Mouse (Mus musculus) MEL (cell line): Measurements from ENCODE around the gene Rab11fip3. TPM values are rescaled to one million over a fixed set of nuclear protein-coding genes. Genes with fewer than 3 reads are reported as not detected.

Source experiments
- DNase-seq: peaks from one replicate; pipeline ENCODE4 v3.0.0; 2011; ENCODE audit warnings: low read depth, low spot score
- H3K27ac ChIP-seq: 2 replicates; pipeline ENCODE4 v1.5.1; 2012; ENCODE audit warnings: low read depth, mild to moderate bottlenecking, control low read depth, low read length, moderate library complexity; ENCODE audit not compliant: control insufficient read depth
- H3K27me3 ChIP-seq, 2 experiments: fragments of 150-350 bp in 1 of 2; sonication (generic) in 1 of 2; 2 replicates each; pipeline ENCODE4 v1.6.1; 2012; ENCODE audit warnings: low read length in 2 of 2, mild to moderate bottlenecking in 2 of 2, improper control_type of control experiment in 1 of 2, moderate library complexity in 1 of 2; ENCODE audit not compliant: insufficient read depth in 2 of 2, control insufficient read depth in 1 of 2
- H3K36me3 ChIP-seq, 2 experiments: 2 replicates each; pipeline ENCODE4 v1.6.1; 2012 to 2014; ENCODE audit warnings: low read length in 2 of 2, improper control_type of control experiment in 1 of 2, inconsistent platforms in 1 of 2, mild to moderate bottlenecking in 1 of 2; ENCODE audit not compliant: insufficient read depth in 2 of 2, control insufficient read depth in 1 of 2
- H3K4me1 ChIP-seq, 2 experiments: fragments of 150-350 bp in 1 of 2; sonication (generic) in 1 of 2; 2 replicates each; pipeline ENCODE4 v1.6.1; 2012; ENCODE audit warnings: low read length in 2 of 2, improper control_type of control experiment in 1 of 2, mild to moderate bottlenecking in 1 of 2; ENCODE audit not compliant: insufficient read depth in 2 of 2, control insufficient read depth in 1 of 2
- H3K4me3 ChIP-seq, 2 experiments: fragments of 150-350 bp in 1 of 2; sonication (generic) in 1 of 2; 2 replicates each; pipeline ENCODE4 v1.5.1; 2012; ENCODE audit warnings: low read depth in 2 of 2, low read length in 2 of 2, mild to moderate bottlenecking in 2 of 2, moderate library complexity in 2 of 2, control low read depth in 1 of 2, improper control_type of control experiment in 1 of 2; ENCODE audit not compliant: control insufficient read depth in 1 of 2, insufficient read depth in 1 of 2
- H3K79me2 ChIP-seq: 2 replicates; pipeline ENCODE4 v1.6.1; 2012; ENCODE audit warnings: mild to moderate bottlenecking, low read length, moderate library complexity; ENCODE audit not compliant: control insufficient read depth, poor library complexity, insufficient read depth
- H3K9ac ChIP-seq: 2 replicates; pipeline ENCODE4 v1.6.1; 2012; ENCODE audit warnings: low read depth, mild to moderate bottlenecking, control low read depth, low read length, moderate library complexity; ENCODE audit not compliant: control insufficient read depth, poor library complexity, severe bottlenecking
- H3K9me3 ChIP-seq: fragments of 150-350 bp; sonication (generic); replicated peaks from 2 replicates; pipeline ENCODE4 v1.6.1; 2012; ENCODE audit warnings: mild to moderate bottlenecking, low read length, improper control_type of control experiment, moderate library complexity; ENCODE audit not compliant: insufficient read depth
- ELF1 ChIP-seq: IDR thresholded peaks from 2 replicates; pipeline ENCODE4 v1.6.1; 2014; ENCODE audit warnings: low read depth, mild to moderate bottlenecking, inconsistent platforms, low read length, improper control_type of control experiment, moderate library complexity
- ETS1 ChIP-seq: IDR thresholded peaks from 2 replicates; pipeline ENCODE4 v1.6.1; 2012; ENCODE audit warnings: low read depth, mild to moderate bottlenecking, inconsistent platforms, low read length, improper control_type of control experiment, moderate library complexity
- GABPA ChIP-seq: IDR thresholded peaks from 2 replicates; pipeline ENCODE4 v1.6.1; 2012; ENCODE audit warnings: low read depth, mild to moderate bottlenecking, inconsistent platforms, low read length, improper control_type of control experiment, moderate library complexity
- GATA1 ChIP-seq: IDR thresholded peaks from 2 replicates; pipeline ENCODE4 v1.6.1; 2011; ENCODE audit warnings: low read depth, low read length, improper control_type of control experiment
- HCFC1 ChIP-seq: IDR thresholded peaks from 2 replicates; pipeline ENCODE4 v1.6.1; 2012; ENCODE audit warnings: low read depth, mild to moderate bottlenecking, inconsistent platforms, low read length, improper control_type of control experiment, moderate library complexity
- JUND ChIP-seq: IDR thresholded peaks from 2 replicates; pipeline ENCODE4 v1.6.1; 2011; ENCODE audit warnings: low read depth, mild to moderate bottlenecking, improper control_type of control experiment, low read length
- MXI1 ChIP-seq: IDR thresholded peaks from 2 replicates; pipeline ENCODE4 v1.6.1; 2011; ENCODE audit warnings: mild to moderate bottlenecking, low read depth, low read length, improper control_type of control experiment
- MYB ChIP-seq: IDR thresholded peaks from 2 replicates; pipeline ENCODE4 v1.6.1; 2011; ENCODE audit warnings: mild to moderate bottlenecking, low read depth, low read length, improper control_type of control experiment
- MYC ChIP-seq: IDR thresholded peaks from 2 replicates; pipeline ENCODE4 v1.6.1; 2011; ENCODE audit warnings: low read depth, mild to moderate bottlenecking, low read length, improper control_type of control experiment, moderate library complexity
- NELFE ChIP-seq: IDR thresholded peaks from 2 replicates; pipeline ENCODE4 v1.6.1; 2011; ENCODE audit warnings: low read depth, low read length, improper control_type of control experiment
- NRF1 ChIP-seq: IDR thresholded peaks from 2 replicates; pipeline ENCODE4 v1.6.1; 2014; ENCODE audit warnings: low read depth, mild to moderate bottlenecking, inconsistent platforms, low read length, improper control_type of control experiment, moderate library complexity; ENCODE audit not compliant: poor library complexity, insufficient read depth, severe bottlenecking
- POLR2A ChIP-seq, 2 experiments: IDR thresholded peaks; 2 replicates each; pipeline ENCODE4 v1.6.1; 2011 to 2012; ENCODE audit warnings: low read length in 2 of 2, mild to moderate bottlenecking in 2 of 2, control low read depth in 1 of 2, improper control_type of control experiment in 1 of 2, low read depth in 1 of 2, moderate library complexity in 1 of 2; ENCODE audit not compliant: control insufficient read depth in 1 of 2, insufficient read depth in 1 of 2, poor library complexity in 1 of 2
- RAD21 ChIP-seq: IDR thresholded peaks from 2 replicates; pipeline ENCODE4 v1.6.1; 2011; ENCODE audit warnings: mild to moderate bottlenecking, low read depth, low read length, improper control_type of control experiment
- SIN3A ChIP-seq: IDR thresholded peaks from 2 replicates; pipeline ENCODE4 v1.6.1; 2012; ENCODE audit warnings: low read length, improper control_type of control experiment, inconsistent platforms
- SMC3 ChIP-seq: IDR thresholded peaks from 2 replicates; pipeline ENCODE4 v1.6.1; 2011; ENCODE audit warnings: low read depth, low read length, improper control_type of control experiment
- TAL1 ChIP-seq: IDR thresholded peaks from 2 replicates; pipeline ENCODE4 v1.6.1; 2012; ENCODE audit warnings: mild to moderate bottlenecking, inconsistent platforms, low read length, moderate library complexity, mixed read lengths
- TBP ChIP-seq: IDR thresholded peaks from 2 replicates; pipeline ENCODE4 v1.8.0; 2011; ENCODE audit warnings: low read depth, low read length, improper control_type of control experiment
- TCF12 ChIP-seq: IDR thresholded peaks from 2 replicates; pipeline ENCODE4 v1.6.1; 2014; ENCODE audit warnings: low read depth, mild to moderate bottlenecking, inconsistent platforms, low read length, improper control_type of control experiment, moderate library complexity
- UBTF ChIP-seq: IDR thresholded peaks from 2 replicates; pipeline ENCODE4 v1.6.1; 2012; ENCODE audit warnings: low read depth, mild to moderate bottlenecking, inconsistent platforms, low read length, improper control_type of control experiment, moderate library complexity, borderline replicate concordance; ENCODE audit not compliant: insufficient read depth
- USF1 ChIP-seq: IDR thresholded peaks from 2 replicates; pipeline ENCODE4 v1.6.1; 2014; ENCODE audit warnings: low read depth, mild to moderate bottlenecking, inconsistent platforms, low read length, improper control_type of control experiment, moderate library complexity
- ZMIZ1 ChIP-seq: IDR thresholded peaks from 2 replicates; pipeline ENCODE4 v1.6.1; 2012; ENCODE audit warnings: low read depth, mild to moderate bottlenecking, inconsistent platforms, low read length, improper control_type of control experiment, moderate library complexity
- polyA plus RNA-seq, 2 experiments: library from polyadenylated mRNA; stranded (reverse) in 1 of 2; unstranded in 1 of 2; fragments of >175 nt in 1 of 2; fragments of >200 nt in 1 of 2; gene quantifications; 2 replicates each; pipeline versions ENCODE4 v1.2.1 to v1.2.4; 2012; ENCODE audit warnings: low replicate concordance in 2 of 2, low read depth in 1 of 2; ENCODE audit not compliant: insufficient read length in 2 of 2, insufficient read depth in 1 of 2, missing spikeins in 1 of 2
- total RNA-seq: library from RNA; depleted of rRNA; stranded (reverse); fragments of 300-350 nt; gene quantifications from 2 replicates; pipeline ENCODE4 v1.2.3, GENCODE M21; 2012; rRNA removed

Gene Rab11fip3
- total RNA-seq (3.1 and 3.2 TPM in 2 replicates), polyA plus RNA-seq (10 to 100 TPM in 1 of 2 experiments, not detected in 1; 18.9 TPM)

DNA sequence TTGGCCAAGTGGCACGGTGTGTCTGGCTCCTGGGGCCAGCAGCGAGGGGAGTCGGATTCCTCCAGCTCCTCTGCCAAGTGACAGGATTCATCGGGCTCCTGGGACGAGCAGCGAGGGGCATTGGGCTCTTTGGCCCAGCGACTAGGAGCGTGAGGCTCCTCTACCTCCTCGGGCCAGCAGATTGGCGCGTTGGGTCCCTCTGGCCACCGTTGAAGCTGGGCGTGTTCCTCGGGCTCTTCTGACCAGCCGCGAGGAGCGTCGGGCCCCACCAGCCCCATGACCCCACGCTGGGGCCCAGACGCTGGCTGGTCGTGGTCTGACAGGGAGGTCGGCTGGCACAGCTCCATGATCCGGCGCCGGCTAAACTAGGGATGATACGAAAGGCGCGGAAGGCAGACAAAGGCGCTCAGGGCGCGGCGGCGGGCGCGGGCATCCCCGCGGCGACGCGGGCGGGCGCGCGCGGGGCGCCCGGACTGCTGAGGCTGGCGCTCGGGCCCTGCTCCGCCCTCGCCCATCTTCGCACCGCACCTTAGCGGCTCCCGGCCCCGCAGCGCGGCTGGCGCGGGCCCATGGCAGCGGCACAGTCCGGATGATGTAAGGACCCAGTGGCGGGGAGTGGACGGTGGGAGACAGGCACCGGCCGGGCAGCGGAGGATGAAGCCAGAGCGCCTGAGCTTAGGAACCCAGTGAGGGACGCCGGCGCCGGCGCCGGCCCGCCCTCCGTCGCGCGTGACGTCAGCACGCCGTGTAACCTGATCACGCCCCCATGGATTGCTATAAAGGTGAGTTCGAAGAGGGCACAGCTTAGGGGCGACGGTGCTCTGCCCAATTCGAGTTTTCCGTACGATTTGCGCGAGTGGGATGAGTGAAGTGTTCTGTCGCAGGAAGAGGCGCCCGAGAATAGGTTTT, at the start of gene Rab11fip3:
Gene Rab11fip3, minus strand, starts transcription at position 725 of the 909 bp plus-strand sequence.
- H3K9me3 ChIP-seq: no peaks in the 10 kb centered on the region
- H3K4me3 ChIP-seq: peak within 1 kb of the TSS; percentile 66 to 68
- peak within 1 kb of the TSS; percentile 20 for H3K27ac ChIP-seq
- peaks cover 6 to 38% of the 10 kb centered on the region in 2 experiments for H3K4me1 ChIP-seq
- no peaks in the 10 kb centered on the region for H3K27me3 ChIP-seq
- no peak for TF ChIP-seq ELF1
- no peak for TF ChIP-seq TAL1
- TF ChIP-seq ZMIZ1: peak; percentile 98
- TF ChIP-seq ETS1: no peak; the same call in 1 of the 2 replicates
- TF ChIP-seq MXI1: peak; percentile 18; the same call in 1 of the 2 replicates
- peak; percentile 95 for TF ChIP-seq TBP
- peak; percentile 83 for TF ChIP-seq NELFE
- 0 out of 2 replicates have a peak, but pooled peaks have one; percentile 61 for TF ChIP-seq TCF12
- no peak for TF ChIP-seq GATA1
- TF ChIP-seq RAD21: no peak
- no peak for TF ChIP-seq SMC3
- TF ChIP-seq USF1: peak; percentile 55
- TF ChIP-seq SIN3A: peak; percentile 55
- no peak for TF ChIP-seq GABPA
- no peak for TF ChIP-seq MYC
- TF ChIP-seq POLR2A (IDR thresholded peaks at IDR 0.05; ENCODE audit: control insufficient read depth in 1 of 2, insufficient read depth in 1 of 2, low read depth in 1 of 2, low read length in 2 of 2, poor library complexity in 1 of 2): peak; percentile 95 to 96
- peak; percentile 70 for TF ChIP-seq NRF1
- TF ChIP-seq HCFC1: peak; percentile 70
- TF ChIP-seq MYB: no peak
- TF ChIP-seq UBTF: peak; percentile 80; the same call in 1 of the 2 replicates
- TF ChIP-seq JUND: no peak
- peaks cover 0 to 21% of the 10 kb centered on the region in 2 experiments; a peak in 3 of 4 replicates for H3K36me3 ChIP-seq
- H3K79me2 ChIP-seq: peaks cover 22% of the 10 kb centered on the region
- DNase-seq: peak; percentile 94
- peak within 1 kb of the TSS; percentile 82 for H3K9ac ChIP-seq
